Mouse (Mus musculus): ENCODE data around the gene Trim11.

Trim11 gene

GRCm38 (mm10) chr11:58957226-58957914, 20.5 kb upstream of the Trim11 start:
- DNase-seq, result peak; percentile 37 to 43

- DNase-seq, result no peak
Measured at GRCm38 (mm10) chr11:58958536-58958935, 19.4 kb upstream of the Trim11 start.

- DNase-seq, result no peak
Measured at GRCm38 (mm10) chr11:58959186-58959825, 18.6 kb upstream of the Trim11 start.

DNA sequence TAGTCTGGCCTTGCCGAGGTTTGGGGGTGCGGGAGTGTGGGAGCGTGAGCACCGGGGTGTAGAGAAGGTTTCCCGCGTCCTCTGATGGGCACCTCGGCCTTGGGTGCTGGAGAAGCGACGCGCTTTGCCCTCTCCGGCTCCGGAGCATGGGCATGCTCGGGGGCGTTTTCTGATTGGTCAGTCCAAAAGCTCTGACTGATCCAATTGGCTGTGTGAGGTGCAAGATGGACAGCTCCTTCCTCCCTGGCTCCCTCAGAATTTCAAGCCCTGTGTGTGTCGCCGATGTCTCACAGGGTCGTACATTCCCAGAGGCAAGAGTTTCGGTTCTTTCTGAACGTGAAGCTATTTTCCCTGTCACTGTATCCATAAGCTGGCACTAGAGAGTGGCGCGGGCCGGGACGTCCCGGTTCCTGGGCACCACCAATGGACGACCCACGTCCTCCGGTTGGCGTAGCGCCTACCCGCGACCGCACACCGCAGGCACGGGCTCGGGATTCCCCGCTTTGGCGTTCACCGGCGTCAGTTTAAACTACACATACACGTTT, 17.9 kb upstream of the Trim11 start:
- DNase-seq, result peak; percentile 87 to 89

DNA sequence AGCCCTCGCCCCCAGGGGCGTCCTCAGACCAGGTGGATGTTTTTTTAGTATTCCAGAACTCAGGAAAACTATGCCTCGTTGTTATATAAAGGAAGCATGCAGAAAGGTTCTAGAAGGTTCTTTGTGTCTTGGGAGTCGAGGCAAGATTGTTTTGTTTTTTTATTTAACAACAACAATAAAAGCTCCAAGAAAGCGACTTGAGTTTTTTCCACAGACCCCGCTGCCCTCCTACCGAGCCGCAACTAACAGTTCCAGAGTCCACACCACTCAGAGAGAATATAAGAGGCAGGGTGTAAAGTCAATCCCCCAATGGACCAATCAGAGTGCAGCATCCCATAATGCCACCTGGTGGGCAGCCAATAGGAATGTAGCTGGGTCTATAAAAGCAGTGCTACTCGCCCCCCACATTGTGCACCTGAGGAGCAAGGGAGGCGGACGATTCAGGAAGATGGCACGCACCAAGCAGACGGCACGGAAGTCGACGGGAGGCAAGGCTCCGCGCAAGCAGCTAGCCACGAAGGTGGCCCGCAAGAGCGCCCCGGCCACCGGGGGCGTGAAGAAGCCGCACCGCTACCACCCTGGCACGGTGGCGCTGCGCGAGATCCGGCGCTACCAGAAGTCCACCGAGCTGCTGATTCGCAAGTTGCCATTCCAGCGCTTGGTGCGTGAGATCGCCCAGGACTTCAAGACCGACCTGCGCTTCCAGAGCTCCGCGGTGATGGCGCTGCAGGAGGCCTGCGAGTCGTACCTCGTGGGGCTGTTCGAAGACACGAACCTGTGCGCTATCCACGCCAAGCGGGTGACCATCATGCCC, 16.3 kb upstream of the Trim11 start:
- no peak for DNase-seq

- peak in 1 of 2 experiments; percentile 58 for DNase-seq
Measured at GRCm38 (mm10) chr11:58963543-58963942, 14.3 kb upstream of the Trim11 start.

DNA sequence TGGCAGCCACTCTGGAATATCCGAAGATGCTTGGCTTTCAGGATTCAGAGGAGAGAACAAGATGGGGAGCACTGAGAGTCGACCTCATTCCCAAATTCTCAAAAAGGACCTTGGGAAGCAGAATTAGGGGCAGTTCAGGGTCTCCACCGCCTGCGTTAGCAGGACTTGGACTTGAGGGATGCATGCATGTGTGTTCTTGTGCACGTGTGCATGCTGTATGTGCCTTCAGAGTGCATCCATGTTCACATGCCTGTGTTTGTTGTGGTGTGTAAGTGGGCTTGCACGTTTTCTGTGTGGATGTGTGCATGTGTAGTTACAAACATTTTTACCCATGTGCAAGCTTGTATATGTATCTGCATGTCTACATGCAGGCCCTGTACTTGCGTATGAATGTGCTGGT, 13.7 kb upstream of the Trim11 start:
- DNase-seq, result no peak

DNA sequence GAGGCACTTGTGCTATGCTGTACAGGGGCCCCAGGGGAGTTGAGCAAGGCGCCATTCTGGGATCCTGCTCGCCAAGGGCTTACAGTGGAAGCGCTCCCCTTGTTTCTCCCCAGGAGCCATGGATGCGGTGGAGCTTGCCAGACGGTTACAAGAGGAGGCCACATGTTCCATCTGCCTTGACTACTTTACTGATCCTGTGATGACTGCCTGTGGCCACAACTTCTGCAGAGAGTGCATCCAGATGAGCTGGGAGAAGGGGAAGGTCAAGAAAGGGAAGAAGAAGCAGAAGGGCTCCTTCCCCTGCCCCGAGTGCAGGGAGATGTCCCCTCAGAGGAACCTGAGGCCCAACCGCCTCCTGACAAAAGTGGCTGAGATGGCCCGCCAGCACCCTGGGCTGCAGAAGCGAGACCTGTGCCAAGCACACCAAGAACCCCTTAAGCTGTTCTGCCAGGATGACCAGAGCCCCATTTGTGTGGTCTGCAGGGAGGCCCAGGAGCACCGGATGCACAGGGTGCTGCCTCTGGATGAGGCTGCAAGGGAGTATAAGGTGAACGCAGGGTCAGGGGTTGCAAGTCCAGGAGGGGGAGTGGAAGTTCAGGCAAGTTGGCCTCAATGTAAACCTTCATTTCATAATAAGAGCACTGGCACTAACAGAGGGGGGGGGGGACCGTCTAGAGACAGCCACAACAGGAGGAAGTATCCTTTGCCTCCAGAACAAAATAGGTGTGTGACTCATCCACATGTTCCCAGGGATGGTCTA, 12.7 kb upstream of the Trim11 start:
- no peak for DNase-seq

DNA sequence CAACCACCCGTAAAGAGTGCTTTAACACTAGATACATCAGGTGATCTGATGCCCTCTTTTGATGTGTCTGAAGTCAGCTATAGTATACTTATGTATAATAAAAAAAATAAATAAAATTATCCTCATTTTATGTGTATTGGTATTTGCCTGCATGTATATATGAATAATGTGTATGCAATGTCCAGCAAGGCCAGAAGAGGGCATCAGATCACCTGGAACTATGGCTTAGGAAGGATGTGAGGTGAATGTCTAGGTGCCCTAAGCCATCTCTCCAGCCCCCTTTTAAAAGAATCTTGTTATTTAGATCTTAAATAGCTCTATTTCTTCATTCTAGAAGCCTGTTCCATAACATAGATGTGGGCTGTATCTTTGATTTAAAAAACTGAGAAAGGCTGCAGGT, 10.5 kb upstream of the Trim11 start:
- DNase-seq, result no peak

- DNase-seq, result no peak
Measured at GRCm38 (mm10) chr11:58968551-58968950, 9.3 kb upstream of the Trim11 start.

GRCm38 (mm10) chr11:58969027-58969426, 8.9 kb upstream of the Trim11 start:
- DNase-seq, result no peak

GRCm38 (mm10) chr11:58969659-58970058, 8.2 kb upstream of the Trim11 start:
- no peak for DNase-seq

GRCm38 (mm10) chr11:58970831-58971530, 6.9 kb upstream of the Trim11 start:
- no peak for DNase-seq

DNA sequence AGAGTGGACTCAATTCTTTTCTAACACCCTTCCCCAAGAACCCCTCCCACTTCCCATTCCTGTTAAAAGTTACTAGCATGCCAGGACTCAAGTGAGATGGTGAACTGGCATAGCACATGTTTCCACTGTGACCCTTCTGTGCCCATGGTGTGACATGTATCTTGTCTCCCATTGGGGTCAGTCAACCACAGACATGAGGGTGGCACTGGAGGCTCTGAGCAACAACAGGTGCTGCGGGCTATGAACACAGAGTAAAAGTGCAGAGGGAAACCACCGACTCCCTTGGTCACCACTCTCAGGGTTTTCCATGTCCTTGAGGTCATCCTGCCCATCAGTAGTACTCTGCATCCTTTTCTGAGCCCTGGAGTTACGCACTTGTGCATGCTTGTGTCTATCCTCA, 6.1 kb upstream of the Trim11 start:
- no peak for DNase-seq

- no peak for DNase-seq
Measured at GRCm38 (mm10) chr11:58974414-58974813, 3.5 kb upstream of the Trim11 start.

DNA sequence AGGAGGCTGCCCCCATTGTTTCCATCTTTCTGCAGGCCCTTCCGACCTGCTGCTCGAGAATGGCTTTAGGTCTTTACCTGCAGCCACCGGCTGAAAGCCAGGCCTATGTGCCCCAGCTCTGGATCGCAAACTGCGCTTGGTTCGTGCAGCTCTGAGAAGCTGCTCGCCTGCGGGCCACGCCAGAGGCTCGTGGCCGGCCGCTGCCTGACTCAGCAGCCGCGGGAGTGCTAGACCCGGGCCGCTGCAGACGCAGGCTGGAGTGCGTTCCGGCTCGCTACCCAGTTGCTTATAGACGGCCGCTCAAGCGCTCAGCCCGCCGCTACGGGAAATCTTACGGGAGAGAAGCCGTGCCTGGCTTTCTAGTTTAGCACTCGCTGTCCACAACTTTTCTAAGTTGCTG, 743 bp upstream of the Trim11 start:
- no peak for DNase-seq

- DNase-seq, result no peak
Measured at GRCm38 (mm10) chr11:58977607-58978026, 276 bp upstream of the Trim11 start.

GRCm38 (mm10) chr11:58978706-58979030, 775 bp downstream of the Trim11 start:
- DNase-seq, result no peak

- DNase-seq, result no peak
Measured at GRCm38 (mm10) chr11:58979183-58979582, 1.3 kb downstream of the Trim11 start.

- no peak for DNase-seq
Measured at GRCm38 (mm10) chr11:58979661-58980060, 1.8 kb downstream of the Trim11 start.

DNA sequence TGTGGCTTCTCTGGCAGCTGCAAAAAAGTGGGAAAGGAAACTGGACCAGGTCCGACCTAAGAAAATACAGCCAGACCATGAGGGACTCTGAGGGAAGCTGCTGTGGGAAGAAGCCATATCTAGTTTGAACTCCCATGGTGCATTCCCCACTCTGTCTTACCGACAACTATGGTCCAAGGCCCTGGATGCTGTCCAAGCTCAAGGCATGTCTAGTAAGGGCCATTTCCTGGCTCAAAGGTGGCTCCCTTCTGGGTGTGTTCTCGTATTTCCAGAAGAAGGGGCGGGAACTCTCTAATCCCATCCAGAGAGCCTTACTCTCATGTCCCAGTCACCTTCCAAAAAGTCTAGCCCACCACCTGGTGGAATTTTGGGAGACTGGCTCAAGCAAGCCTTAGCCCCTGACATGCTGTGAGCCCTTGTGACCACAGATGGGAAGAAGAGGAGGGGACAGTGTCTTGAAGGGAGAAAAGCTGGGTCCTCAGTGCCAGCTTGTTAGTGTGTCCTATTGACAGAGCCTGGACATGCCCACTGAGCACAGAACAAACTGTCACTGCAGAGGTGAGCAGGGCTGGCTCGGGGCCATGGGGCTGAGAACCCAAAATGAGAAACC, 2.6 kb downstream of the Trim11 start:
- no peak for DNase-seq
